Mouse (Mus musculus): ENCODE results near the gene Nfkb1.
A peak's percentile ranks its signal among the peaks of the same experiment; 100 is the strongest.

Gene Nfkb1

GRCm38 (mm10) chr3:135691191-135692131 lies at the start of gene Nfkb1:
TSS of gene Nfkb1 (minus strand) at chr3:135691547.
- DNase-seq (ENCODE audit: low spot score) = no peak

- DNase-seq (ENCODE audit: low spot score) = no peak
Observed at GRCm38 (mm10) chr3:135740711-135741110, 49.4 kb upstream of the Nfkb1 start.

DNA sequence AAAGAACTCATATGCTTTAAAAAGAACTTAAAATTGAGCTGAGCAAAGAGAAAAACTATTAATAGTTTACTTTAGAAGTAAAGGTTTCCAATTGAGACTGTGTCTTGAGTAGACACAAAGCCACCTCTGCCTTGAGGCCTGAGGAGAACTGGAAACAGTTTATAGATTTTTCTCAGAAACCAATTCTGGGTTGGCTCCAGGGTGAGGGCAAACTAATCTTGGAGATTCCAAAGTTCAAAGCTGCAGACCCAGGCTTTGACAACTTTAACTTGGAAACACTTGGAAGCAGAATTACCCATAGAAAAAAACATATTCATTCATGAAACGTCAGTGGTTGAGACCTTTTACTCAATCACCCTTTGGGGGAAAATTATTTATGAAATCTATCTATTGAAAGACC lies 43.4 kb upstream of the Nfkb1 start:
- no peak for DNase-seq (ENCODE audit: low spot score)

GRCm38 (mm10) chr3:135732747-135733445 lies 41.5 kb upstream of the Nfkb1 start:
- DNase-seq (ENCODE audit: low spot score) = no peak

DNA sequence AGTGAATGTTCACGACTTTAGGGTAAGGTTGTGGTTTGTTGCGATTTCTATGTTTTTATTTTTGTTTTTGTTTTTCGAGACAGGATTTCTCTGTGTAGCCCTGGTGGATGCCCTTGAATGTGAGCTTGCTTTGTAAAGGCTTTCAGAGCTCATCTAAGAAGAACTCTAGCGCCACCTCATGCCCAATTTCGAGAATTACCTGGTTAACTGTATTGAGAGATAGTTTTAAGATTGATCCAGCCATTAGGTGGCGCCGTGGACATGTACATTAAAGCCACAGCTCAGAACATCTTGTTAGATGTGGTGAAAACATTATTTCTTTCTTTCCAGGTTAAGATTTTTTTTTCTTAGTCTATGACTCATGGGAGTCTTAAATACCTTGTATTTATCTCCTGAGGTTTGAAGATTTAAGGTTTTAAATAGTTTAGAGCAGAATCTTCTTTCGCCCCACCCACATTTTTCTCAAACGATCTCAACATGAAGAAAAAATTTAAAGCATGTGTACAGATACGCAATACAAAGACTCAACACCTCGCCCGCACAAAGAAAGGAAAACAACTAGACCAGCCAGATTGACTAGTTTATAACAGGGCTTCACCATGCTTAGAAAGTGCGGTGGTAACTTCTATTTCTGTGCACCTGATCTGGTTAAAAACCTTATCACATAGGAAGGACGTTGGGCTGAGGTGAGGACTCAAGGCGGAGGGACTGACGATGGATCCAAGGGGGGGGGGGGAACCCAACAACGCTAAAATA lies 40.1 kb upstream of the Nfkb1 start:
- DNase-seq (ENCODE audit: low spot score) = peak; percentile 98

DNA sequence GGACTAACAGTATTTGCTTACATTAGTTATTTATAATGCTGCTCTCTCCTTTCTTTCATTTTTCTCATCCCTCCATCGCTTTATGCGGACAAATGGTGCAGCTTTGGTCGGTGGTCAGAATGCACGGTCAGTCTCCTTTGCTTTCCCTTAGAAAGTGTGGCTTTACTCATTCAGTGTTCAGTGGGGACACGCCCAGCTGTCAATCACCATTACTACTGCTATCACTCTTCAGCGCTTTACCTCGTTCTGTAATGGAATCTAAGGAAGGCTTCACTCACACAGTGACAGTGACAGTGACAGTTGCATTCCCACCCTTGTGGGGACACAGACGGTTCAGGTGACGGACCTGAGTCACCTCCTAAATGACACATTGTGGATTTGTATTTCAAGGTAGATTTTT lies 39.4 kb upstream of the Nfkb1 start:
- DNase-seq (ENCODE audit: low spot score) = no peak

- no peak for DNase-seq (ENCODE audit: low spot score)
Observed at GRCm38 (mm10) chr3:135729575-135729974, 38.2 kb upstream of the Nfkb1 start.

- DNase-seq (ENCODE audit: low spot score) = no peak
Observed at GRCm38 (mm10) chr3:135728900-135729299, 37.6 kb upstream of the Nfkb1 start.

DNA sequence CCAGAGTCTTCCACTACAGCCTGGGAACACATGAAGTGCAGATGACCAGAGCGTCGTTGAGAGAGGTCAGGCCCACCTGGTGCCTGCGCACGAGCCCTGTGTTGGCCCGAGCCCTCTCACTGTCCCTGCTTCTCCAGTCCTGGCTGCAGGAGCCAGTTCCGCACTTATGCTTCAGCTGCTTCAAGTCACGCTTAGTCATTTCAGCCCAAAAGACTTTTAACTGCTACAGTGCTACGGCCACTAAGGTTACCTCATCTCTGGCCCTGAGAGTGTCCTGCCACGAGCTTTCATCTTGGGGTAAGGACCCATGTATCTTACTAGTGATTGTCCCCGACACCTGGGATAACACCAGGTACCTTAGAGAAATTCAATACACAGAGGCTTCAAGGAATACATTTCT lies 36.0 kb upstream of the Nfkb1 start:
- no peak for DNase-seq (ENCODE audit: low spot score)

DNA sequence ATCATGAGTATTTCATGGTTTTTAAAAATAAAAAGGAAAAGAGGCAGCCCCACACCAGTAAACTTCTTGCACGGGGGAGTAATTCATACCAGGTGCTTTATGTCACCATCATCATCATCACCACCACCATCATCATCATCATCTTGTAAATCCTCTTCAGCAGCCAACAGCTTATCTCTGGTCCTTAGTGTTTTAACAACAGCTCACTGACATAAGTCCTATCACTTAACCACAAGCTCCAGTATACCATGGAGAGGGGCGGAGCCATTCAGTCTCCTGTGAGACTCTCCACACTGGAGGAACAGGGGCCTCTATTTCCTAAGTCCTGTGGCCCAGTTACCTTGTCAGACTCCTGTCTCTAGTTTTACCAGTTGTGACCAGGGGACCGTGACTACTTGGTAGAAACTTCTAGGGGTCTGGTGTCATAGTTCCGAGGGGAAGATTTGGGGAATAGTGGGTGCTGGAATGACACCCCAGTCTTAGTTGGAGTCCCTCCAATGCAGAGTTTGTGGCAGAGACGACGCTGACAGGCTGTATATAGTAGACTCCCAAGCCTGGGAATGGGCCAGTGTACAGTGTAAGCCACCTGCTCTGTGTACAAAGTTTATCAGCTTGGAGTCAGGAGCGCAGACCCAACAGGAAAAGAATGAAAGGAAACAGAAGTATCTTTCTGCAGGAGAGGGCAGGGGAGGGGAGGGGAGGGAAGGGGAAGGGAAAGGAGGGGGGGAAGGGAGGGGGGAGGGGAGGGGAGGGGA lies 35.4 kb upstream of the Nfkb1 start:
- no peak for DNase-seq (ENCODE audit: low spot score)

DNA sequence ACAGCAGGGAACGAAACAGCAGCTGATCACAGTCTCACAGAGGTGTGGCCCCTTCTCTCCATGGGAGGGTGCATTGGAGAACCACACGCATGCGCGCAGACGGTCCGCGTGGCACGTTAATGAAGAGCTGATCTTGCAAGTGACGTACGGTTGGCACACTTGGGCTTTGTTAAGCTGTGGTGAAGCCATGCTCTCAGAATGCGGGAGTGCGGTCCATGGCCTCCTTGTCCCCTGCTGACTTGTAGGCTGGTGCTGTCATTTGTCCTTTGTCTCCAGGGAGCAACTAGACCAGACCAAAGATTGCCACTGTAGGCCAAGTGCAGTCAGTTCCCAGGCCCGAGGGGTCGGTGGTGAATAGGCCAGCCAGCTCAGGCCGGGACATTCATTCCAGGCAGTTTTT lies 34.7 kb upstream of the Nfkb1 start:
- DNase-seq (ENCODE audit: low spot score) = no peak

- no peak for DNase-seq (ENCODE audit: low spot score)
Observed at GRCm38 (mm10) chr3:135722104-135722503, 30.8 kb upstream of the Nfkb1 start.

DNA sequence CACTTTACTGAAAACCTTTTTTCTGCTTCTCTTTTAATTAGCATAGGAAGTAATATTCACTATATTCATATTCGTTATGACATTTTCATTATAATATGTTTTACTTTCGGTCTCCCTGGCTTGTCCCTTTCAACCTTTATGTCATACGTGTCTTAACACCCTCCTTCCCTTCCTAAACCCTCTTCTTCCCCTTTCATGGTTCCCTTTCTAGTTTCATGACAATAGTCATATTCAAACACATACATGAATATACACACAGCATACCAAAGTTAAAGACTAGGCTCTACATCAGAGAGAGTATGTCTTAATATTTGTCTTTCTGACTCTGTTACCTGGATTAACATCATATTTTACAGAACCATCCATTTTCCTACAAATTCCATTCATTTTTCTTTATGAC lies 28.6 kb upstream of the Nfkb1 start:
- DNase-seq (ENCODE audit: low spot score) = no peak

- DNase-seq (ENCODE audit: low spot score) = no peak
Observed at GRCm38 (mm10) chr3:135719179-135719532, 27.8 kb upstream of the Nfkb1 start.

DNA sequence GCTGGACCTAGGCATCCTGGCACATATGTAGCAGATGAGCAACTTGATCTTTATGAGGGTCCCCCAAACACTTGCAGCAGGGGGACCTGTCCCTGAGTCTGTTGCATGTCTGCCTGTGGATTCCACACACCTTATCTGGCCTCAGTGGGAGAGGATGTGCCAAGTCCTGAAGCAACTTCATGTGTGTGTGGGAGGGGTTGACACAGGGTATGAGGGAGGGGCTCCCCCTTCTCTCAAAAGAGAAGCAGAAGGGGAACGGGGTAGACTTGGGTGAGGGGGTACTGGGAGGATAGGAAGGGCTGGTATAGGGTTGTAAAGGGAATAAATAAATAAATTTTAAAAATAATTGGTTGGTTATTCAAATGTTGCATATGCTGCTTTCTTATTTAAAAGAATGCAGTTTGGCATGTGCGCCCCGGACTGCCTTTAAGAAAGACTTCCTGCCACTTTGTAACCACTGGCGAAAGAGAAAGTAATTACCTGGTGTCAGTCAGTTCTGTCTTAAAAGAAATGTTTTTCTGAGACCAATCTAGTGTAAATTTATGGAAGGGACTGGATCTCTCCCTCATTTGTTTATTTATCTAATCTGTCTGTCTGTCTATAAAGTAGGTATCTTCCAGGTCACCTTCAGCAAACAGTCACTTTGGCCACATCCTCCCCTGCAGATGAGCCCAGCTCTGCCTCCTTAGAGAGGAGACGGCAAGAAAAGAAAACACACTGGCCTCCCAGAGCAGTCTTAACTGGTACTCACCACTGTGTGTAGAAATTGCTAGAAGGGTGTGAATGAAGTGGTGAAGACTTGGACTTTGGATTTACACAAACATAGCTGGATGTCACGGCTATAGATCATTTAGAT lies 27.2 kb upstream of the Nfkb1 start:
- DNase-seq (ENCODE audit: low spot score) = no peak

GRCm38 (mm10) chr3:135713016-135713950 lies 21.9 kb upstream of the Nfkb1 start:
- no peak for DNase-seq (ENCODE audit: low spot score)

GRCm38 (mm10) chr3:135711613-135712012 lies 20.3 kb upstream of the Nfkb1 start:
- no peak for DNase-seq (ENCODE audit: low spot score)

GRCm38 (mm10) chr3:135711040-135711570 lies 19.8 kb upstream of the Nfkb1 start:
- DNase-seq (ENCODE audit: low spot score) = no peak

- DNase-seq (ENCODE audit: low spot score) = no peak
Observed at GRCm38 (mm10) chr3:135703307-135703706, 12.0 kb upstream of the Nfkb1 start.

- no peak for DNase-seq (ENCODE audit: low spot score)
Observed at GRCm38 (mm10) chr3:135702658-135703057, 11.3 kb upstream of the Nfkb1 start.

Measured in left cerebral cortex, adult 11 months (tissue).